Mouse (Mus musculus) CH12.LX (cell line): ENCODE measurements at regions not wholly inside any gene's neighbourhood (a gene's known extent, or its start where the extent isn't known, plus 50 kb on each side); places are given as distances from the start of the nearest gene placed in this dataset.

Experiments used
- CTCF ChIP-seq, 2 experiments: IDR thresholded peaks in 1 of 2; conservative IDR thresholded peaks in 1 of 2; 2 replicates each; pipeline ENCODE4 v1.5.1; 2011 to 2012; ENCODE audit warnings: low read depth in 2 of 2, low read length in 2 of 2, improper control_type of control experiment in 1 of 2, inconsistent platforms in 1 of 2, mild to moderate bottlenecking in 1 of 2, moderate library complexity in 1 of 2
- E2F4 ChIP-seq: IDR thresholded peaks from 2 replicates; pipeline ENCODE4 v1.6.1; 2011; ENCODE audit warnings: low read depth, low read length, improper control_type of control experiment; ENCODE audit not compliant: insufficient replicate concordance
- KAT2A ChIP-seq: IDR thresholded peaks from 2 replicates; pipeline ENCODE4 v1.6.1; 2012; ENCODE audit warnings: low read length, improper control_type of control experiment, inconsistent platforms; ENCODE audit not compliant: insufficient replicate concordance
- MAX ChIP-seq: IDR thresholded peaks from 2 replicates; pipeline ENCODE4 v1.6.1; 2011; ENCODE audit warnings: low read length, improper control_type of control experiment
- MAZ ChIP-seq: IDR thresholded peaks from 2 replicates; pipeline ENCODE4 v1.6.1; 2012; ENCODE audit warnings: low read depth, mild to moderate bottlenecking, inconsistent platforms, low read length, improper control_type of control experiment, moderate library complexity
- RAD21 ChIP-seq: IDR thresholded peaks from 2 replicates; pipeline ENCODE4 v1.6.1; 2011; ENCODE audit warnings: low read depth, mild to moderate bottlenecking, low read length, improper control_type of control experiment, moderate library complexity
- TCF12 ChIP-seq: IDR thresholded peaks from 2 replicates; pipeline ENCODE4 v1.6.1; 2014; ENCODE audit warnings: low read depth, mild to moderate bottlenecking, inconsistent platforms, low read length, improper control_type of control experiment
- ZKSCAN1 ChIP-seq: IDR thresholded peaks from 2 replicates; pipeline ENCODE4 v1.6.1; 2012; ENCODE audit warnings: low read depth, inconsistent platforms, low read length, improper control_type of control experiment, borderline replicate concordance

DNA sequence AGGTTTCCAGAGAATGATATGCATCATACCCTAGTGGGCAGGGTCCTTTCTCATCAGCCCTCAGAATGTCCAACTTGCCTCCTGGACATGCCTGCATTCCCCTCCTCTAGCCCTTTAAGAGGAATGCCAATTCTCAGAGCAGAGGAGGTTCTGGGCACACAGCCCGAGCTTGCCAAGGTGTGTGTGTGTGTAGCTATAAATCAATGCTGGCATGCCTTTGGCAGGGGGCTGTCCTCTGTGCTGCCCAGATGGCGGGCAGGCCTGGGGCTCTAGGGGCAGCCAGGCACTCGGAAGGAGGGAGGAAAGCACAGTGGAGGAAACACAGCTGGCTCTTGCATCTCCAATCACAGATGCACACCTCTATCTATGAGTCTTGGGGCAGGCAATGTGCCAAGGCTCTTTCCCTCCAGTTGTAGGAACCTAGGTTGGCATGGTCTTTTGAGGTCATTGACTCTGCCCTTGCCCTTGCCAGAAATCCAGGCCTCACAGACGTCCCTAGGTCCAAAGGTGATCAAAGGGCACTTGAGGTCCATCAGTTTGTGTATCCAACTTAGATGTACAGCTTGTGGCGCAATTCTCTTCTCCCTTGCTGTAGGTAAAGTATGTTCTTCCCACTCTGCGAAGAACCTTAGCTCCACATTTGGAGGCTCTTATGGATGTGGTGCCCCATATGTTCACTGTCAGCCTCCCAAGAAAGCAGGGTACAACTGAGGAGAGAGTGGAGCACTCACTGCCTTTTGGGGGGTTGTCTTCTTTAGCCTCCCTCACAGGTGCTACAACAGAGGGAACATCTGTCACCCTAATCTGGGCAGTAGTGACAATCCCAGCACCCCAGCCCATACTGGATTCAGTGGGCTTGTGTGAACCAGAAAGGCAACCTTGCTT is 71.8 kb downstream of the Hoxc4 start:
- TF ChIP-seq ZKSCAN1 (no peak), MAX (no peak), CTCF (conservative IDR thresholded peaks at IDR 0.05 in 1 of 2, IDR thresholded peaks at IDR 0.05 in 1 of 2; ENCODE audit: low read depth in 2 of 2, low read length in 2 of 2) (no peak), TCF12 (no peak), MAZ (no peak), E2F4 (no peak), RAD21 (no peak), KAT2A (no peak)
